Mouse (Mus musculus) liver, adult 2 months (tissue): ENCODE measurements around the gene Rnf181. TPM values are rescaled to one million over a fixed set of nuclear protein-coding genes. Genes with fewer than 3 reads are reported as not detected.

Experiments
- DNase-seq: peaks from one replicate; pipeline ENCODE4 v3.0.0-alpha.2; 2011; ENCODE audit warnings: low read depth, low spot score; ENCODE audit errors: extremely low read depth
- H3K27ac ChIP-seq: fragments of 200-500 bp; replicated peaks from 2 replicates; pipeline ENCODE4 v1.5.1; 2012; ENCODE audit warnings: low read depth, mild to moderate bottlenecking, control low read depth, inconsistent platforms, low read length; ENCODE audit not compliant: insufficient read depth
- H3K27me3 ChIP-seq: fragments of 200-500 bp; 2 replicates; pipeline ENCODE4 v1.6.1; 2012; ENCODE audit warnings: mild to moderate bottlenecking, moderate library complexity, low read length, inconsistent platforms; ENCODE audit not compliant: control insufficient read depth, insufficient read depth
- H3K36me3 ChIP-seq: fragments of 200-500 bp; 2 replicates; pipeline ENCODE4 v1.6.1; 2012; ENCODE audit warnings: low read length, inconsistent platforms; ENCODE audit not compliant: control insufficient read depth, insufficient read depth
- H3K4me1 ChIP-seq: fragments of 200-500 bp; 2 replicates; pipeline ENCODE4 v1.6.1; 2011; ENCODE audit warnings: low read length; ENCODE audit not compliant: control insufficient read depth, insufficient read depth
- H3K4me3 ChIP-seq: fragments of 200-500 bp; 2 replicates; pipeline ENCODE4 v1.5.1; 2011; ENCODE audit warnings: low read depth, mild to moderate bottlenecking, control low read depth, low read length, moderate library complexity; ENCODE audit not compliant: insufficient read depth
- H3K79me2 ChIP-seq: fragments of 200-500 bp; 2 replicates; pipeline ENCODE4 v1.6.1; 2012; ENCODE audit warnings: inconsistent platforms, mild to moderate bottlenecking, low read length, moderate library complexity; ENCODE audit not compliant: control insufficient read depth, insufficient read depth
- H3K9ac ChIP-seq: fragments of 200-500 bp; 2 replicates; pipeline ENCODE4 v1.6.1; 2012; ENCODE audit warnings: low read depth, mild to moderate bottlenecking, control low read depth, inconsistent platforms, low read length
- CTCF ChIP-seq: fragments of 200-500 bp; IDR thresholded peaks from 2 replicates; pipeline ENCODE4 v1.5.1; 2011; ENCODE audit warnings: low read depth, low read length, control low read depth
- POLR2A ChIP-seq: fragments of 200-500 bp; IDR thresholded peaks from 2 replicates; pipeline ENCODE4 v1.6.1; 2011; ENCODE audit warnings: low read length, control low read depth; ENCODE audit not compliant: insufficient read depth; ENCODE audit errors: extremely low read depth
- WGBS: fragments of 180-500 bp; shearing (Covaris S2); methylation state at CpG from one replicate; pipeline ENCODE4 v1.1.7; 2018; 5-methylcytosine and 5-hydroxymethylcytosine counted together
- polyA plus RNA-seq: library from polyadenylated mRNA; depleted of rRNA; stranded (reverse); fragments of >200 nt; gene quantifications from 2 replicates; pipeline ENCODE4 v1.2.3, GENCODE M21; 2012
- total RNA-seq: library from RNA; depleted of rRNA; stranded (reverse); fragments of >200 nt; gene quantifications from 2 replicates; pipeline ENCODE4 v1.2.3, GENCODE M21; 2014

The Rnf181 gene
- total and polyA plus RNA-seq, 2 experiments = 62.6 to 75.2 TPM

DNA sequence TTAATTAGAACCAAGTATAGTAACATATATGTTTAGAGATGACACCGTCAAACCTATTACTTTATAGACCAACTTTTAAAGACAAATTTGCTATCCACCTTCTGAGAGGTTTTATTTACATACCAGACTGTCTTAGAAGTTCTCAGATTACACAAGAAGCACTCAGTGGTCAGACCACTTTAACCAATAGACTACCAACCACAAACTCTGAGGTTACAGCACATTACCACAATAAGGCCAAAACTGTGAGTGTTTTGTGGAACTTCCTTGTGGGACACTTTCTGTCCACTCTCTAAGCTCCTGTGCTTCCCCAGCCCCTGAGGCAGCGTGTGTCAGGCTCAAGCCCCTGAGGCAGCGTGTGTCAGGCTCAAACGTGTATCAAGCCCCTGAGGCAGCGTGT lies 37.7 kb downstream of the Rnf181 start:
- no peak for TF ChIP-seq POLR2A
- no peak for TF ChIP-seq CTCF
- Histone ChIP-seq H3K4me1 (no peaks in the 10 kb centered on the region), H3K36me3 (peaks cover 59% of the 10 kb centered on the region), H3K27me3 (no peaks in the 10 kb centered on the region), H3K9ac (no peak overlapping the region), H3K4me3 (no peak overlapping the region), H3K79me2 (no peaks in the 10 kb centered on the region), H3K27ac (no peak overlapping the region)
- WGBS = 94% methylated on average over 5 of the region's 5 CpGs
- DNase-seq = no peak

- Histone ChIP-seq H3K4me1 (no peaks in the 10 kb centered on the region), H3K27me3 (no peaks in the 10 kb centered on the region), H3K79me2 (no peaks in the 10 kb centered on the region), H3K9ac (no peak overlapping the region), H3K27ac (no peak overlapping the region), H3K4me3 (no peak overlapping the region), H3K36me3 (peaks cover 69% of the 10 kb centered on the region)
- DNase-seq = peak; percentile 57
- TF ChIP-seq CTCF (peak; percentile 59; the same call in 1 of the 2 replicates), POLR2A (no peak)
- WGBS = 57% methylated on average over 6 of the region's 6 CpGs
These were observed 40.5 kb downstream of the Rnf181 start for GRCm38 (mm10) chr6:72326274-72326673.

- no peak overlapping the region for H3K27ac ChIP-seq
These were observed 42.8 kb downstream of the Rnf181 start for GRCm38 (mm10) chr6:72323786-72324508.

GRCm38 (mm10) chr6:72322936-72323335 lies 43.8 kb downstream of the Rnf181 start:
- 99% methylated on average over 3 of the region's 3 CpGs for WGBS
- Histone ChIP-seq H3K79me2 (no peaks in the 10 kb centered on the region), H3K9ac (no peak overlapping the region), H3K36me3 (peaks cover 75% of the 10 kb centered on the region), H3K27ac (no peak overlapping the region), H3K4me1 (no peaks in the 10 kb centered on the region), H3K27me3 (no peaks in the 10 kb centered on the region), H3K4me3 (no peak overlapping the region)
- TF ChIP-seq CTCF (no peak), POLR2A (no peak)
- no peak for DNase-seq

More at GRCm38 (mm10) chr6:72323786-72324508, 42.8 kb downstream of the Rnf181 start:
- 96% methylated on average over 6 of the region's 6 CpGs for WGBS
- no peak overlapping the region for H3K4me3 ChIP-seq
- peaks cover 79% of the 10 kb centered on the region for H3K36me3 ChIP-seq
- H3K79me2 ChIP-seq = no peaks in the 10 kb centered on the region
- DNase-seq = no peak
- H3K9ac ChIP-seq = no peak overlapping the region
- no peak for TF ChIP-seq POLR2A
- TF ChIP-seq CTCF = no peak
- no peaks in the 10 kb centered on the region for H3K27me3 ChIP-seq
- no peaks in the 10 kb centered on the region for H3K4me1 ChIP-seq

DNA sequence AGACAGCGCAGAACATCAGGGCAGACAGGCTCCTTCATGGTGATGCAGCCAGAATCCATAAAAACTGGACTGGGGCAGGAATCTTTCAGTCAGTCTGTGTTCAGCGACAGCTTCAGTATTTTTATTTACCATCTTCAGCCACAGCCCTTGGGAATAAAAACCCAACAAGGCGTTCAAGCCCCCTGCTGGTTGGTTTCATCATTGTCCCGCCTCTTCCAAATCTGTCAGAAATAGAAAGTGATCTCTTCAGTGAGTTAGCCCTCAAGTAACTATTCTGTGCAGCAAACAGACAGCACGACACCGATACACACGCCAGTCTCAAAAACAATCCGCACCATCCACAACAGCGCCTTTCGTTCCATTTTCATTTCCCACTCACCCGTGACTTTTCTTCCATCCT lies 47.7 kb downstream of the Rnf181 start:
- peak; percentile 30 for DNase-seq
- TF ChIP-seq CTCF (no peak; the same call in 1 of the 2 replicates), POLR2A (no peak)
- H3K9ac ChIP-seq = no peak overlapping the region
- no peaks in the 10 kb centered on the region for H3K4me1 ChIP-seq
- 80% methylated on average over 11 of the region's 11 CpGs for WGBS
- no peak overlapping the region for H3K4me3 ChIP-seq
- H3K36me3 ChIP-seq = peaks cover 57% of the 10 kb centered on the region
- H3K27ac ChIP-seq = no peak overlapping the region
- no peaks in the 10 kb centered on the region for H3K79me2 ChIP-seq
- H3K27me3 ChIP-seq = no peaks in the 10 kb centered on the region

GRCm38 (mm10) chr6:72318440-72318839 lies 48.3 kb downstream of the Rnf181 start:
- peaks cover 54% of the 10 kb centered on the region for H3K36me3 ChIP-seq
- H3K27ac ChIP-seq = no peak overlapping the region
- H3K9ac ChIP-seq = no peak overlapping the region
- no peak for DNase-seq
- H3K4me3 ChIP-seq = no peak overlapping the region
- TF ChIP-seq POLR2A (no peak), CTCF (no peak)
- no peaks in the 10 kb centered on the region for H3K4me1 ChIP-seq
- H3K27me3 ChIP-seq = no peaks in the 10 kb centered on the region
- WGBS = 84% methylated on average over 5 of the region's 5 CpGs
- no peaks in the 10 kb centered on the region for H3K79me2 ChIP-seq
